Mouse (Mus musculus) kidney, adult 2 months (tissue): ENCODE results near the gene Pagr1b.

ENCODE experiments used
- CTCF ChIP-seq: fragments of 200-500 bp; conservative IDR thresholded peaks from 2 replicates; pipeline ENCODE4 v1.5.1; 2011; ENCODE audit warnings: low read depth, mild to moderate bottlenecking, control low read depth, low read length, moderate library complexity, mixed read lengths; ENCODE audit not compliant: insufficient read depth, insufficient read length
- POLR2A ChIP-seq: fragments of 200-500 bp; IDR thresholded peaks from one replicate; pipeline ENCODE4 v1.6.1; 2011; ENCODE audit warnings: low read depth, low read length, control low read depth

- TF ChIP-seq CTCF = no peak
- TF ChIP-seq POLR2A = no peak
These were observed 61.2 kb downstream of the Pagr1b start for GRCm38 (mm10) chr7:126955125-126955524.
